19 mouse cellular contexts compared by ENCODE assay signal in genomic region chr10:127132469-127132868, GRCm38 (mm10). TPM values are rescaled to one million over a fixed set of nuclear protein-coding genes. Genes with fewer than 3 reads are reported as not detected.
"Had no signal": no experiment of that assay in that cellular context is flagged by ENCODE, and none has a peak within 500 bp of the region (broad histone marks: within the 10 kb centered on the region; RNA-seq: fewer than 3 reads in every experiment).

No protein-coding gene starts in this region.

- ATAC-seq: liver, postnatal 0 days; lung, postnatal 0 days; midbrain, embryonic 13.5 days; midbrain, embryonic 15.5 days had no signal

- H3K9ac ChIP-seq: liver, postnatal 0 days; lung, embryonic 15.5 days; midbrain, embryonic 13.5 days; midbrain, embryonic 15.5 days; neural tube, embryonic 12.5 days had no signal

- H3K4me3 ChIP-seq: lung, embryonic 15.5 days; megakaryocyte, embryonic 14.5 days; midbrain, embryonic 13.5 days; midbrain, embryonic 15.5 days; neural tube, embryonic 12.5 days had no signal

- DNase-seq: liver, postnatal 0 days; lung, adult 2 months; lung, postnatal 14 days; lung, postnatal 36 days; right cerebral cortex, postnatal 14 days; spleen, adult 18-20 months; thymus, adult 2 months; thymus, postnatal 25 days; thymus, postnatal 4 days had no signal

- H3K4me2 ChIP-seq: lung, embryonic 15.5 days; midbrain, embryonic 11.5 days; midbrain, embryonic 13.5 days; midbrain, embryonic 15.5 days; neural tube, embryonic 12.5 days had no signal

- H3K27me3 ChIP-seq: lung, embryonic 15.5 days; megakaryocyte, embryonic 14.5 days; midbrain, embryonic 13.5 days; midbrain, embryonic 15.5 days; neural tube, embryonic 12.5 days had no signal

- H3K9me3 ChIP-seq: lung, embryonic 15.5 days; megakaryocyte, embryonic 14.5 days; midbrain, embryonic 13.5 days; midbrain, embryonic 15.5 days; neural tube, embryonic 12.5 days had no signal

- H3K27ac ChIP-seq: lung, embryonic 15.5 days; macrophage; midbrain, embryonic 13.5 days; midbrain, embryonic 15.5 days; neural tube, embryonic 12.5 days had no signal

- H3K36me3 ChIP-seq: lung, embryonic 15.5 days; midbrain, embryonic 13.5 days; midbrain, embryonic 15.5 days; neural tube, embryonic 12.5 days had no signal

- H3K4me1 ChIP-seq: lung, embryonic 15.5 days; midbrain, embryonic 13.5 days; midbrain, embryonic 15.5 days; neural tube, embryonic 12.5 days had no signal

RNA-seq across cellular contexts. Expression of gene Arhgef25, which starts 57.4 kb away (rescaled TPM):
- total RNA-seq: monocyte, adult 5-6 weeks; neutrophil, adult 5-6 weeks had no signal
- polyA plus RNA-seq: macrophage had no signal
